Comparison of ENCODE assay signal across 12 mouse cellular contexts in genomic region chr9:57468914-57469313, GRCm38 (mm10). TPM values are rescaled to one million over a fixed set of nuclear protein-coding genes. Genes with fewer than 3 reads are reported as not detected.
A peak's percentile ranks its signal among the peaks of the same experiment; 100 is the strongest.
DNase-seq lines count a peak whose midpoint lies in the region; ATAC-seq and TF ChIP-seq lines count a peak whose summit lies in the region.
"Had no signal": no experiment of that assay in that cellular context is flagged by ENCODE, and none has a peak within 500 bp of the region (broad histone marks: within the 10 kb centered on the region; RNA-seq: fewer than 3 reads in every experiment).

No protein-coding gene starts in this region.

- H3K9me3 ChIP-seq in hindbrain, postnatal 0 days (ENCODE audit: low read length) = no peaks in the 10 kb centered on the region
- no peaks in the 10 kb centered on the region for H3K9me3 ChIP-seq in hindbrain, embryonic 10.5 days
- no peaks in the 10 kb centered on the region for H3K9me3 ChIP-seq in midbrain, postnatal 0 days (ENCODE audit: low read length)
- H3K9me3 ChIP-seq: midbrain, embryonic 12.5 days had no signal

- 51% methylated on average over 4 of the region's 4 CpGs for WGBS in hindbrain, postnatal 0 days
- WGBS in hindbrain, embryonic 10.5 days = 68% methylated on average over 4 of the region's 4 CpGs
- WGBS in midbrain, postnatal 0 days = 44% methylated on average over 4 of the region's 4 CpGs

- H3K4me1 ChIP-seq in hindbrain, postnatal 0 days (ENCODE audit: insufficient read depth, low read length) = peaks cover 13% of the 10 kb centered on the region
- H3K4me1 ChIP-seq in hindbrain, embryonic 10.5 days (replicated peaks) = peaks cover 28% of the 10 kb centered on the region
- peaks cover 13% of the 10 kb centered on the region for H3K4me1 ChIP-seq in midbrain, postnatal 0 days (ENCODE audit: insufficient read depth, low read length)

- no peaks in the 10 kb centered on the region for H3K36me3 ChIP-seq in hindbrain, postnatal 0 days (ENCODE audit: insufficient read depth, low read length)
- H3K36me3 ChIP-seq in hindbrain, embryonic 10.5 days = no peaks in the 10 kb centered on the region
- peaks cover 5% of the 10 kb centered on the region; the same call in 1 of the 2 replicates for H3K36me3 ChIP-seq in midbrain, postnatal 0 days (ENCODE audit: insufficient read depth, low read length)
- H3K36me3 ChIP-seq: midbrain, embryonic 12.5 days had no signal

- H3K9ac ChIP-seq in hindbrain, postnatal 0 days (replicated peaks; ENCODE audit: low read length) = peak overlapping the region; percentile 99; the same call in 1 of the 2 replicates
- no peak overlapping the region for H3K9ac ChIP-seq in midbrain, postnatal 0 days (replicated peaks; ENCODE audit: low read length, poor library complexity, severe bottlenecking)
- H3K9ac ChIP-seq: liver, embryonic 14.5 days had no signal

- no peak for TF ChIP-seq CTCF in hindbrain, postnatal 0 days (IDR thresholded peaks at IDR 0.05; ENCODE audit: low read depth)
- no peak for TF ChIP-seq CTCF in layer of hippocampus, adult 2 months (conservative IDR thresholded peaks at IDR 0.05)
- TF ChIP-seq CTCF in midbrain, postnatal 0 days (IDR thresholded peaks at IDR 0.05) = no peak

- H3K4me3 ChIP-seq in hindbrain, postnatal 0 days (ENCODE audit: low read length) = no peak overlapping the region
- no peak overlapping the region for H3K4me3 ChIP-seq in hindbrain, embryonic 10.5 days
- peak overlapping the region; percentile 71 for H3K4me3 ChIP-seq in layer of hippocampus, adult 2 months
- no peak overlapping the region for H3K4me3 ChIP-seq in midbrain, postnatal 0 days (ENCODE audit: low read depth, low read length)

- peak; percentile 72 for ATAC-seq in hindbrain, postnatal 0 days
- ATAC-seq in midbrain, postnatal 0 days (ENCODE audit: low FRiP score) = peak; percentile 48
- ATAC-seq in erythroid progenitor cell, adult 5-6 weeks (replicated peaks; ENCODE audit: low FRiP score, poor library complexity, severe bottlenecking) = no peak

- peak overlapping the region; percentile 93; the same call in 1 of the 2 replicates for H3K27ac ChIP-seq in hindbrain, postnatal 0 days
- H3K27ac ChIP-seq in hindbrain, embryonic 10.5 days = no peak overlapping the region
- peak overlapping the region; percentile 99 for H3K27ac ChIP-seq in layer of hippocampus, adult 2 months
- H3K27ac ChIP-seq in midbrain, postnatal 0 days (ENCODE audit: low read depth, low read length) = peak overlapping the region; percentile 83; the same call in 1 of the 2 replicates
- H3K27ac ChIP-seq: kidney, postnatal 0 days; liver, embryonic 14.5 days had no signal

- DNase-seq in hindbrain, postnatal 0 days (ENCODE audit: low spot score) = peak; percentile 54
- no peak for DNase-seq in hindbrain, embryonic 10.5 days (ENCODE audit: low spot score)
- peak; percentile 51 for DNase-seq in cerebellum, adult 9-10 months
- peak; percentile 39 to 82 for DNase-seq in layer of hippocampus, adult 2 months (ENCODE audit: low spot score in 2 of 2)
- peak; percentile 64 for DNase-seq in midbrain, postnatal 0 days (ENCODE audit: low spot score)
- no peak for DNase-seq in adrenal gland, postnatal 4 days (ENCODE audit: low spot score in 2 of 2)
- DNase-seq in spleen, postnatal 14 days (ENCODE audit: low spot score in 2 of 2) = no peak
- DNase-seq: thymus, postnatal 25 days had no signal

- no peaks in the 10 kb centered on the region for H3K27me3 ChIP-seq in hindbrain, postnatal 0 days (ENCODE audit: insufficient read depth, low read length)
- H3K27me3 ChIP-seq in hindbrain, embryonic 10.5 days (ENCODE audit: insufficient read depth, poor library complexity, severe bottlenecking) = peaks cover 11% of the 10 kb centered on the region; the same call in 1 of the 2 replicates
- no peaks in the 10 kb centered on the region for H3K27me3 ChIP-seq in midbrain, postnatal 0 days (ENCODE audit: insufficient read depth, low read length)
- H3K27me3 ChIP-seq: midbrain, embryonic 12.5 days had no signal

- H3K4me2 ChIP-seq in hindbrain, postnatal 0 days (ENCODE audit: low read depth, low read length) = peak overlapping the region; percentile 83
- H3K4me2 ChIP-seq in midbrain, postnatal 0 days (ENCODE audit: low read depth, low read length, poor library complexity, severe bottlenecking) = peak overlapping the region; percentile 87; the same call in 1 of the 2 replicates

RNA-seq across cellular contexts. Expression of gene Scamp5, which starts 1.1 kb away (rescaled TPM):
- total RNA-seq in hindbrain, postnatal 0 days (2014; rRNA removed) = 366 and 375 TPM in 2 replicates
- polyA plus RNA-seq in hindbrain, postnatal 0 days (2015; fragmentation: Nextera tagmentation; extraction: Ambion mirVana) = 154 and 163 TPM in 2 replicates
- polyA plus RNA-seq in hindbrain, embryonic 10.5 days (2016; fragmentation: Nextera tagmentation; extraction: Ambion mirVana) = 18.2 and 28.9 TPM in 2 replicates
- 100 to 1,000 TPM; 365 to 385 TPM for total RNA-seq in layer of hippocampus, adult 2 months (2021)
- 389 and 404 TPM in 2 replicates for total RNA-seq in midbrain, postnatal 0 days (2014; rRNA removed)
- 206 and 213 TPM in 2 replicates for polyA plus RNA-seq in midbrain, postnatal 0 days (2015; fragmentation: Nextera tagmentation; extraction: Ambion mirVana)
- total RNA-seq in adrenal gland, postnatal 4 days (2021) = 10 to 100 TPM; 27.7 to 29.8 TPM
- 0.84 TPM in 1 of 2 replicates, not detected in the other for total RNA-seq in erythroid progenitor cell, adult 5-6 weeks (2015; ENCODE audit: low replicate concordance)
- total RNA-seq in erythroid progenitor cell, adult 5-6 weeks (2017; ENCODE audit: low replicate concordance) = 1.2 TPM in 2 replicates

RNA-seq across cellular contexts. Expression of gene Ppcdc, which starts 29.0 kb away (rescaled TPM):
- 16.6 and 25.8 TPM in 2 replicates for total RNA-seq in hindbrain, postnatal 0 days (2014; rRNA removed)
- 16.5 and 19.3 TPM in 2 replicates for polyA plus RNA-seq in hindbrain, postnatal 0 days (2015; fragmentation: Nextera tagmentation; extraction: Ambion mirVana)
- polyA plus RNA-seq in hindbrain, embryonic 10.5 days (2016; fragmentation: Nextera tagmentation; extraction: Ambion mirVana) = 19.8 and 23.5 TPM in 2 replicates
- 10 to 100 TPM; 16.5 to 16.9 TPM for total RNA-seq in layer of hippocampus, adult 2 months (2021)
- total RNA-seq in midbrain, postnatal 0 days (2014; rRNA removed) = 23.1 and 29.7 TPM in 2 replicates
- polyA plus RNA-seq in midbrain, postnatal 0 days (2015; fragmentation: Nextera tagmentation; extraction: Ambion mirVana) = 15.0 and 17.6 TPM in 2 replicates
- 10 to 100 TPM; 22.4 to 25.1 TPM for total RNA-seq in adrenal gland, postnatal 4 days (2021)
- total RNA-seq in erythroid progenitor cell, adult 5-6 weeks (2015; ENCODE audit: low replicate concordance) = 9.4 and 17.2 TPM in 2 replicates
- 5.0 and 6.1 TPM in 2 replicates for total RNA-seq in erythroid progenitor cell, adult 5-6 weeks (2017; ENCODE audit: low replicate concordance)

RNA-seq across cellular contexts. Expression of gene Rpp25, which starts 34.9 kb away (rescaled TPM):
- total RNA-seq in hindbrain, postnatal 0 days (2014; rRNA removed) = 11.7 and 19.6 TPM in 2 replicates
- 15.2 and 17.0 TPM in 2 replicates for polyA plus RNA-seq in hindbrain, postnatal 0 days (2015; fragmentation: Nextera tagmentation; extraction: Ambion mirVana)
- 2.5 and 9.7 TPM in 2 replicates for polyA plus RNA-seq in hindbrain, embryonic 10.5 days (2016; fragmentation: Nextera tagmentation; extraction: Ambion mirVana)
- total RNA-seq in layer of hippocampus, adult 2 months (2021) = 10 to 100 TPM in 1 of 2 experiments, 1 to 10 TPM in 1; 9.5 to 10.2 TPM
- 24.2 and 24.8 TPM in 2 replicates for total RNA-seq in midbrain, postnatal 0 days (2014; rRNA removed)
- polyA plus RNA-seq in midbrain, postnatal 0 days (2015; fragmentation: Nextera tagmentation; extraction: Ambion mirVana) = 26.5 and 34.5 TPM in 2 replicates
- 1 to 10 TPM; 6.2 to 6.9 TPM for total RNA-seq in adrenal gland, postnatal 4 days (2021)
- total RNA-seq in erythroid progenitor cell, adult 5-6 weeks (2015; ENCODE audit: low replicate concordance) = not detected in 2 replicates
- not detected in 2 replicates for total RNA-seq in erythroid progenitor cell, adult 5-6 weeks (2017; ENCODE audit: low replicate concordance)

RNA-seq across cellular contexts. Expression of gene Cox5a, which starts 52.2 kb away (rescaled TPM):
- 212 and 237 TPM in 2 replicates for total RNA-seq in hindbrain, postnatal 0 days (2014; rRNA removed)
- 1,238 and 1,244 TPM in 2 replicates for polyA plus RNA-seq in hindbrain, postnatal 0 days (2015; fragmentation: Nextera tagmentation; extraction: Ambion mirVana)
- polyA plus RNA-seq in hindbrain, embryonic 10.5 days (2016; fragmentation: Nextera tagmentation; extraction: Ambion mirVana) = 712 and 781 TPM in 2 replicates
- total RNA-seq in layer of hippocampus, adult 2 months (2021) = 100 to 1,000 TPM; 372 to 376 TPM
- total RNA-seq in midbrain, postnatal 0 days (2014; rRNA removed) = 250 and 266 TPM in 2 replicates
- polyA plus RNA-seq in midbrain, postnatal 0 days (2015; fragmentation: Nextera tagmentation; extraction: Ambion mirVana) = 1,115 and 1,120 TPM in 2 replicates
- total RNA-seq in adrenal gland, postnatal 4 days (2021) = 100 to 1,000 TPM; 381 to 426 TPM
- 138 and 226 TPM in 2 replicates for total RNA-seq in erythroid progenitor cell, adult 5-6 weeks (2015; ENCODE audit: low replicate concordance)
- 34.4 and 38.2 TPM in 2 replicates for total RNA-seq in erythroid progenitor cell, adult 5-6 weeks (2017; ENCODE audit: low replicate concordance)

Comparison
In these comparisons a context has a peak if more than half of its experiments do, and no peak if none do; other contexts are left out.
1. DNase-seq: peak in hindbrain, postnatal 0 days (single experiment), cerebellum, adult 9-10 months (single experiment), layer of hippocampus, adult 2 months (2 of 2) and midbrain, postnatal 0 days (single experiment); none in hindbrain, embryonic 10.5 days (single experiment), adrenal gland, postnatal 4 days (0 of 2) and spleen, postnatal 14 days (0 of 2).
2. RNA of gene Scamp5, which starts 1.1 kb away (total RNA-seq): 389 to 404 TPM in midbrain, postnatal 0 days, 365 to 385 TPM in layer of hippocampus, adult 2 months, 366 to 375 TPM in hindbrain, postnatal 0 days and 27.7 to 29.8 TPM in adrenal gland, postnatal 4 days; 0.84 to 1.2 TPM in erythroid progenitor cell, adult 5-6 weeks; every median in the first group is over 10 times any median in the second.
3. RNA of gene Rpp25, which starts 34.9 kb away (total RNA-seq): 24.2 to 24.8 TPM in midbrain, postnatal 0 days, 11.7 to 19.6 TPM in hindbrain, postnatal 0 days, 9.5 to 10.2 TPM in layer of hippocampus, adult 2 months and 6.2 to 6.9 TPM in adrenal gland, postnatal 4 days; not detected in erythroid progenitor cell, adult 5-6 weeks; every median in the first group is over 4 times any median in the second.